Mouse (Mus musculus) effector memory CD4-positive, alpha-beta T cell, adult 5 months (primary cell): Measurements from ENCODE around the gene Cd55b. TPM values are rescaled to one million over a fixed set of nuclear protein-coding genes. Genes with fewer than 3 reads are reported as not detected.

Experiments
- polyA plus RNA-seq: library from polyadenylated mRNA; unstranded; fragments of 100-300 nt; shearing (Covaris generic); gene quantifications from one replicate; pipeline ENCODE4 v1.2.1, GENCODE M21; 2017

Cd55b gene
- 2.3 TPM for polyA plus RNA-seq

GRCm38 (mm10) chr1:130422664-130423111, at the start of gene Cd55b:
Cd55b (minus strand) TSS chr1:130423009.

GRCm38 (mm10) chr1:130462084-130462861, 39.5 kb upstream of the Cd55b start, which contains the start of gene Cd55:
Cd55 (minus strand) TSS chr1:130462744.

Other genes with a start within 250 kb of the Cd55b start
- 68.8 TPM for gene Cd55, start 39.7 kb upstream of the Cd55b start, polyA plus RNA-seq
- not detected for gene Zp3r, start 206.6 kb upstream of the Cd55b start, polyA plus RNA-seq
- not detected for gene C4bp, start 238.6 kb upstream of the Cd55b start, polyA plus RNA-seq